Mouse (Mus musculus) erythroblast, embryonic 14.5 days (primary cell): ENCODE measurements around the gene Zbp1. TPM values are rescaled to one million over a fixed set of nuclear protein-coding genes. Genes with fewer than 3 reads are reported as not detected.

ENCODE experiments used
- H3K27me3 ChIP-seq: 2 replicates; pipeline ENCODE4 v1.6.1; 2012; ENCODE audit warnings: inconsistent platforms; ENCODE audit not compliant: control insufficient read depth
- H3K36me3 ChIP-seq: 2 replicates; pipeline ENCODE4 v1.6.1; 2012; ENCODE audit warnings: mild to moderate bottlenecking, inconsistent platforms; ENCODE audit not compliant: control insufficient read depth
- H3K4me1 ChIP-seq: 2 replicates; pipeline ENCODE4 v1.6.1; 2012; ENCODE audit warnings: inconsistent platforms; ENCODE audit not compliant: control insufficient read depth
- H3K4me3 ChIP-seq: replicated peaks from 2 replicates; pipeline ENCODE3; 2012; ENCODE audit warnings: moderate library complexity, mild to moderate bottlenecking, inconsistent platforms
- H3K9me3 ChIP-seq: 2 replicates; pipeline ENCODE4 v1.6.1; 2012; ENCODE audit warnings: low read length, inconsistent platforms, mixed read lengths; ENCODE audit not compliant: control insufficient read depth
- GATA1 ChIP-seq: IDR thresholded peaks from 2 replicates; pipeline ENCODE4 v1.6.1; 2012; ENCODE audit warnings: low read length, inconsistent platforms, mixed read lengths
- TAL1 ChIP-seq: IDR thresholded peaks from 3 replicates; pipeline ENCODE4 v1.6.1; 2012; ENCODE audit warnings: low read length, inconsistent platforms, mixed read lengths
- polyA plus RNA-seq: library from polyadenylated mRNA; stranded (reverse); fragments of >175 nt; gene quantifications from 2 replicates; pipeline ENCODE4 v1.2.3, GENCODE M21; 2012

Gene Zbp1
- polyA plus RNA-seq, 1 experiment, result not detected

GRCm38 (mm10) chr2:173177481-173177880, 41.2 kb downstream of the Zbp1 start:
- H3K9me3 ChIP-seq, result peaks cover 8% of the 10 kb centered on the region
- H3K27me3 ChIP-seq, result peaks cover 7% of the 10 kb centered on the region
- no peaks in the 10 kb centered on the region for H3K36me3 ChIP-seq
- no peak for TF ChIP-seq TAL1
- no peak for TF ChIP-seq GATA1
- no peak overlapping the region for H3K4me3 ChIP-seq
- H3K4me1 ChIP-seq, result peaks cover 13% of the 10 kb centered on the region

- TF ChIP-seq TAL1 (no peak), GATA1 (no peak)
- Histone ChIP-seq H3K4me1 (peaks cover 13% of the 10 kb centered on the region), H3K4me3 (no peak overlapping the region), H3K9me3 (peaks cover 8% of the 10 kb centered on the region), H3K27me3 (peaks cover 24% of the 10 kb centered on the region), H3K36me3 (no peaks in the 10 kb centered on the region)
Observed at GRCm38 (mm10) chr2:173175703-173176102, 43.0 kb downstream of the Zbp1 start.

GRCm38 (mm10) chr2:173174569-173174968, 44.2 kb downstream of the Zbp1 start:
- Histone ChIP-seq H3K9me3 (peaks cover 8% of the 10 kb centered on the region), H3K4me1 (peaks cover 13% of the 10 kb centered on the region), H3K27me3 (peaks cover 28% of the 10 kb centered on the region), H3K4me3 (no peak overlapping the region), H3K36me3 (no peaks in the 10 kb centered on the region)
- TF ChIP-seq TAL1 (no peak), GATA1 (no peak)

GRCm38 (mm10) chr2:173173521-173174511, 44.9 kb downstream of the Zbp1 start:
- Histone ChIP-seq H3K27me3 (peaks cover 28% of the 10 kb centered on the region), H3K9me3 (peaks cover 8% of the 10 kb centered on the region), H3K4me3 (peak overlapping the region; percentile 24), H3K36me3 (no peaks in the 10 kb centered on the region), H3K4me1 (peaks cover 13% of the 10 kb centered on the region)
- TF ChIP-seq TAL1, result no peak
- TF ChIP-seq GATA1, result no peak

DNA sequence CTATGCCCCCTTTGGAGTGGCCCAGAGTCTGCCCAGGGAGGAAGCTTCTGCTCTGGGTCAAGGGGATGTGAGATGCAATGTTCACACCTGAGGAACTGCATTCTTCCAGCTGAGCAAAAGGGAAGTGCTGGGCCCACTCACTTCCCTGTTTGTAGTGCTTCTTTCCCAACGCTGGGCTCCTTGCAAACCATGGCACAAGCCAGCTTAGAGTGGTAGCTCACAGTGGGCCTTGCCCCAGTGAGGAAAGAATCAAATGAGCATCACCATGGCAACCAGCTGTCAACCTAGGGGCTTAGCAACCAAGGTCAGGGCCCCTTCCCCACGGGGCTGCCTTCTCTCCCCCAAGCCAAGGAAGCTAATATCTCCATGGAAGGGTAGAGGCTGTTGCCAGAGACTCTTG, 45.7 kb downstream of the Zbp1 start:
- H3K4me1 ChIP-seq, result peaks cover 13% of the 10 kb centered on the region
- peaks cover 28% of the 10 kb centered on the region for H3K27me3 ChIP-seq
- no peak overlapping the region for H3K4me3 ChIP-seq
- TF ChIP-seq GATA1 (no peak), TAL1 (no peak)
- H3K36me3 ChIP-seq, result no peaks in the 10 kb centered on the region
- H3K9me3 ChIP-seq, result peaks cover 8% of the 10 kb centered on the region

DNA sequence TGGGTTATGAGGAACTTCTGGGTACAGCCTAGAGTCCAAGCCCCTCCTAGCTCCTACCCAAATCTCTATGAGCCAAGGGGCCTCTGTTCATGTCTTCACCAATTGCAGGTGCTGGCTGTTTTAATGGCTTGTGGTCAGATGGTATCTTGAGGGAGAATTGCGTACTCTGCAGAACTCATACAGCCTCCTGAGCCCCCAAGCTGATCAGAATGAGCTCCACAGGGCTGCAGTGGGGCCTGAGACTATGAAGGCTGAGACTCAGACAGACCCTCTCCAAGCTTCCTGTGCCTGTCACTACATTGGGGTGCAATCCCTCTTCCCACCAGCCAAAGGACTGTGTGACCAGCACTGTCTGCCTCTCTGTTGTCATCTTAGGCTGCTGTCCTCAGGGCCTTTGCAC, 46.3 kb downstream of the Zbp1 start:
- peaks cover 13% of the 10 kb centered on the region for H3K4me1 ChIP-seq
- TF ChIP-seq GATA1, result no peak
- no peak for TF ChIP-seq TAL1
- H3K9me3 ChIP-seq, result peaks cover 8% of the 10 kb centered on the region
- peaks cover 28% of the 10 kb centered on the region for H3K27me3 ChIP-seq
- no peaks in the 10 kb centered on the region for H3K36me3 ChIP-seq
- H3K4me3 ChIP-seq, result no peak overlapping the region

- H3K4me3 ChIP-seq, result no peak overlapping the region
Observed at GRCm38 (mm10) chr2:173171956-173172355, 46.8 kb downstream of the Zbp1 start.

GRCm38 (mm10) chr2:173171470-173171869, 47.3 kb downstream of the Zbp1 start:
- H3K4me1 ChIP-seq, result peaks cover 13% of the 10 kb centered on the region
- no peak overlapping the region for H3K4me3 ChIP-seq
- H3K36me3 ChIP-seq, result no peaks in the 10 kb centered on the region
- H3K9me3 ChIP-seq, result peaks cover 8% of the 10 kb centered on the region
- no peak for TF ChIP-seq GATA1
- no peak for TF ChIP-seq TAL1
- peaks cover 28% of the 10 kb centered on the region for H3K27me3 ChIP-seq

More at GRCm38 (mm10) chr2:173171956-173172355, 46.8 kb downstream of the Zbp1 start:
- H3K36me3 ChIP-seq, result no peaks in the 10 kb centered on the region
- peaks cover 13% of the 10 kb centered on the region for H3K4me1 ChIP-seq
- H3K27me3 ChIP-seq, result peaks cover 28% of the 10 kb centered on the region
- peaks cover 8% of the 10 kb centered on the region for H3K9me3 ChIP-seq
- TF ChIP-seq TAL1 (no peak), GATA1 (no peak)

DNA sequence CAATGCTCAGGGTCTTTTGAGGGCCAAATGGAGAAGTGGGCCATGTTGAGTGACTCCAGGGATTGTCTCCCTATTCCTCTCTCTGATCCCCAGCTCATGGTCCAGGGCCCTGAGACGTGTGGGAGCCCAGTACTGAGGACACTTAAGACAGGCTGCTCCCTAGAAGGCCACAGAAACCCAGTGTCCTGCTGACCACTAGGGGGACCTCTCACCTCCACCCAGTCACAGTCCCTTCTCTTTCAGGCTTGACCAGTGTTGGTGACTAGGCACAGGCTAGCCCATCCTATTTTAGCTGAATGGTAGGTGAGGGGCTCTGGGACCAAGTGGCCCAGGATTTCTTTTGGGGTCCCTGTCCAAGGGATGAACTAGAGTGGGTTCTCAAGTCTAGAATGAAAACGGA, 48.0 kb downstream of the Zbp1 start:
- Histone ChIP-seq H3K36me3 (no peaks in the 10 kb centered on the region), H3K4me3 (no peak overlapping the region), H3K27me3 (peaks cover 28% of the 10 kb centered on the region), H3K9me3 (peaks cover 6% of the 10 kb centered on the region), H3K4me1 (peaks cover 13% of the 10 kb centered on the region)
- TF ChIP-seq TAL1, result no peak
- TF ChIP-seq GATA1, result no peak
